Mouse (Mus musculus) megakaryocyte, embryonic 14.5 days (primary cell): ENCODE data around the gene Rbm33.

Source experiments
- FLI1 ChIP-seq: IDR thresholded peaks from 2 replicates; pipeline ENCODE4 v1.6.1; 2012; ENCODE audit warnings: low read length, inconsistent platforms, mixed read lengths
- GATA1 ChIP-seq: IDR thresholded peaks from 3 replicates; pipeline ENCODE4 v1.6.1; 2012; ENCODE audit warnings: mixed read lengths, low read length, inconsistent platforms, borderline replicate concordance

DNA sequence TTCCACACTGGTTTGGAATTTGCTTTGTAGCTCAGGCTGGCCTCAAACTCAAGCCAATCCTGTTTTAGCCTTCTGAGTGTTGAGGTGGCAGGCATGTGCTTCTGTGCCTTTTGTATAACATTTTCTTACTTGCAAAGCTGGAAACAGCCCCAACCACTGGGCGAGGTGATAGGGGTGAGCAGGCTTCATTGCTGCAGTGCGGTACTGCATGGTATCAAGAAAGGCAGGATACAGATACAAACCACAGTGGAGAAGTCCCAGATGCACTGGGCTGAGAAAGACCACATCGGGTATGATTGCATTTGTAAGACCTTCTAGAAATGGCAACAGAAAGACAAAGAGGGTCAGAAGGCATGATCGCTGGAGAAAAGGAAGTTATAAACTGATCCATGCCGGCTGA is 18.8 kb upstream of the Rbm33 start:
- TF ChIP-seq GATA1 (0 out of 3 replicates have a peak, but pooled peaks have one; percentile 6), FLI1 (no peak)
